Mouse (Mus musculus) embryonic facial prominence, embryonic 12.5 days (tissue): ENCODE measurements around the gene Gjc3. TPM values are rescaled to one million over a fixed set of nuclear protein-coding genes. Genes with fewer than 3 reads are reported as not detected.

Source experiments
- ATAC-seq: fragments of 200-750 bp; cut with Nextera tagmentation; 2 replicates; pipeline ENCODE4 v1.8.0; 2017; ENCODE audit not compliant: insufficient number of reproducible peaks, insufficient read depth, low FRiP score, low TSS enrichment
- H3K27ac ChIP-seq: fragments of 300-500 bp; sonication (generic); 2 replicates; pipeline ENCODE4 v1.5.1; 2016; ENCODE audit warnings: mild to moderate bottlenecking
- H3K27me3 ChIP-seq: fragments of 300-500 bp; sonication (generic); 2 replicates; pipeline ENCODE4 v1.6.1; 2016; ENCODE audit warnings: mild to moderate bottlenecking, moderate library complexity
- H3K36me3 ChIP-seq: fragments of 300-500 bp; sonication (generic); 2 replicates; pipeline ENCODE4 v1.6.1; 2016; ENCODE audit warnings: mild to moderate bottlenecking
- H3K4me1 ChIP-seq: fragments of 300-500 bp; sonication (generic); 2 replicates; pipeline ENCODE4 v1.6.1; 2016
- H3K4me2 ChIP-seq: fragments of 300-500 bp; sonication (generic); replicated peaks from 2 replicates; pipeline ENCODE4 v1.6.1; 2016; ENCODE audit warnings: mild to moderate bottlenecking, moderate library complexity
- H3K4me3 ChIP-seq: fragments of 300-500 bp; sonication (generic); 2 replicates; pipeline ENCODE4 v1.5.1; 2016; ENCODE audit warnings: mild to moderate bottlenecking
- H3K9ac ChIP-seq: fragments of 300-500 bp; sonication (generic); 2 replicates; pipeline ENCODE4 v1.6.1; 2016; ENCODE audit warnings: mild to moderate bottlenecking, moderate library complexity
- H3K9me3 ChIP-seq: fragments of 300-500 bp; sonication (generic); 2 replicates; pipeline ENCODE4 v1.6.1; 2016; ENCODE audit warnings: mild to moderate bottlenecking, moderate library complexity
- WGBS: fragments of 180-500 bp; shearing (Covaris S2); methylation state at CpG from one replicate; pipeline ENCODE4 v1.1.7; 2016; 5-methylcytosine and 5-hydroxymethylcytosine counted together
- polyA plus RNA-seq: library from polyadenylated mRNA; unstranded; fragments of >200 nt; fragmentation: Nextera tagmentation; extraction: Ambion mirVana; gene quantifications from 2 replicates; pipeline ENCODE4 v1.2.1, GENCODE M21; 2016

The Gjc3 gene
- 0.32 and 0.41 TPM in 2 replicates for polyA plus RNA-seq

- H3K4me3 ChIP-seq: no peak within 1 kb of the TSS
- H3K4me2 ChIP-seq: no peak within 1 kb of the TSS
- WGBS: 47% methylated on average over 8 of the region's 8 CpGs
- H3K27me3 ChIP-seq: no peaks in the 10 kb centered on the region
- H3K9me3 ChIP-seq: no peaks in the 10 kb centered on the region
- H3K36me3 ChIP-seq: no peaks in the 10 kb centered on the region
- no peak within 1 kb of the TSS for H3K9ac ChIP-seq
- no peak for ATAC-seq
- H3K27ac ChIP-seq: no peak within 1 kb of the TSS
- no peaks in the 10 kb centered on the region for H3K4me1 ChIP-seq
Measured at GRCm38 (mm10) chr5:137962945-137963344, at the start of gene Gjc3. Gene Gjc3 (minus strand): TSS chr5:137963098.

- H3K4me3 ChIP-seq: no peak overlapping the region
- no peaks in the 10 kb centered on the region for H3K4me1 ChIP-seq
- H3K4me2 ChIP-seq: no peak overlapping the region
- H3K9ac ChIP-seq: no peak overlapping the region
- ATAC-seq: no peak
- no peak overlapping the region for H3K27ac ChIP-seq
- H3K27me3 ChIP-seq: no peaks in the 10 kb centered on the region
- no peaks in the 10 kb centered on the region for H3K9me3 ChIP-seq
- no peaks in the 10 kb centered on the region for H3K36me3 ChIP-seq
- WGBS: 92% methylated on average over 5 of the region's 5 CpGs
Measured at GRCm38 (mm10) chr5:138012382-138012781, 49.5 kb upstream of the Gjc3 start.

GRCm38 (mm10) chr5:138009437-138009836 lies 46.5 kb upstream of the Gjc3 start:
- WGBS: 83% methylated on average over 5 of the region's 5 CpGs
- Histone ChIP-seq H3K9ac (no peak overlapping the region), H3K9me3 (no peaks in the 10 kb centered on the region), H3K4me1 (no peaks in the 10 kb centered on the region), H3K36me3 (no peaks in the 10 kb centered on the region), H3K4me2 (no peak overlapping the region), H3K27me3 (no peaks in the 10 kb centered on the region), H3K4me3 (no peak overlapping the region), H3K27ac (no peak overlapping the region)
- ATAC-seq: no peak

- no peak for ATAC-seq
- WGBS: 90% methylated on average over 1 of the region's 1 CpGs
Measured at GRCm38 (mm10) chr5:137986351-137986750, 23.5 kb upstream of the Gjc3 start.

GRCm38 (mm10) chr5:137981300-137981699 lies 18.4 kb upstream of the Gjc3 start, which contains the start of gene Azgp1:
Gene Azgp1 (plus strand): TSS chr5:137981520.
- H3K9me3 ChIP-seq: no peaks in the 10 kb centered on the region
- H3K36me3 ChIP-seq: no peaks in the 10 kb centered on the region
- no peak within 1 kb of the TSS for H3K4me3 ChIP-seq
- 71% methylated on average over 4 of the region's 4 CpGs for WGBS
- H3K4me1 ChIP-seq: no peaks in the 10 kb centered on the region
- H3K27ac ChIP-seq: no peak within 1 kb of the TSS
- H3K27me3 ChIP-seq: no peaks in the 10 kb centered on the region
- no peak within 1 kb of the TSS for H3K4me2 ChIP-seq
- H3K9ac ChIP-seq: no peak within 1 kb of the TSS
- ATAC-seq: no peak

More at GRCm38 (mm10) chr5:137986351-137986750, 23.5 kb upstream of the Gjc3 start:
- Histone ChIP-seq H3K27ac (no peak overlapping the region), H3K4me2 (no peak overlapping the region), H3K4me1 (no peaks in the 10 kb centered on the region), H3K9ac (no peak overlapping the region), H3K4me3 (no peak overlapping the region), H3K27me3 (no peaks in the 10 kb centered on the region), H3K36me3 (no peaks in the 10 kb centered on the region), H3K9me3 (no peaks in the 10 kb centered on the region)

GRCm38 (mm10) chr5:137979081-137979480 lies 16.2 kb upstream of the Gjc3 start:
- H3K4me3 ChIP-seq: no peak overlapping the region
- 77% methylated on average over 2 of the region's 2 CpGs for WGBS
- no peak overlapping the region for H3K9ac ChIP-seq
- no peaks in the 10 kb centered on the region for H3K36me3 ChIP-seq
- H3K27me3 ChIP-seq: no peaks in the 10 kb centered on the region
- ATAC-seq: no peak
- H3K4me2 ChIP-seq: no peak overlapping the region
- H3K27ac ChIP-seq: no peak overlapping the region
- no peaks in the 10 kb centered on the region for H3K4me1 ChIP-seq
- no peaks in the 10 kb centered on the region for H3K9me3 ChIP-seq

- no peak for ATAC-seq
Measured at GRCm38 (mm10) chr5:137977291-137977690, 14.4 kb upstream of the Gjc3 start.

GRCm38 (mm10) chr5:137975434-137975833 lies 12.5 kb upstream of the Gjc3 start:
- H3K4me1 ChIP-seq: no peaks in the 10 kb centered on the region
- no peak overlapping the region for H3K27ac ChIP-seq
- H3K4me3 ChIP-seq: no peak overlapping the region
- no peak overlapping the region for H3K4me2 ChIP-seq
- H3K27me3 ChIP-seq: no peaks in the 10 kb centered on the region
- no peak overlapping the region for H3K9ac ChIP-seq
- no peak for ATAC-seq
- no peaks in the 10 kb centered on the region for H3K9me3 ChIP-seq
- WGBS: 53% methylated on average over 1 of the region's 1 CpGs
- H3K36me3 ChIP-seq: no peaks in the 10 kb centered on the region

More at GRCm38 (mm10) chr5:137977291-137977690, 14.4 kb upstream of the Gjc3 start:
- Histone ChIP-seq H3K36me3 (no peaks in the 10 kb centered on the region), H3K9me3 (no peaks in the 10 kb centered on the region), H3K4me2 (no peak overlapping the region), H3K9ac (no peak overlapping the region), H3K4me1 (no peaks in the 10 kb centered on the region), H3K27ac (no peak overlapping the region), H3K4me3 (no peak overlapping the region), H3K27me3 (no peaks in the 10 kb centered on the region)
- 44% methylated on average over 1 of the region's 1 CpGs for WGBS

GRCm38 (mm10) chr5:137974724-137975123 lies 11.8 kb upstream of the Gjc3 start:
- H3K27ac ChIP-seq: no peak overlapping the region
- H3K36me3 ChIP-seq: no peaks in the 10 kb centered on the region
- H3K9me3 ChIP-seq: no peaks in the 10 kb centered on the region
- no peak overlapping the region for H3K9ac ChIP-seq
- H3K4me1 ChIP-seq: no peaks in the 10 kb centered on the region
- H3K4me3 ChIP-seq: no peak overlapping the region
- ATAC-seq: no peak
- no peak overlapping the region for H3K4me2 ChIP-seq
- H3K27me3 ChIP-seq: no peaks in the 10 kb centered on the region
- WGBS: 60% methylated on average over 3 of the region's 3 CpGs

GRCm38 (mm10) chr5:137973738-137974137 lies 10.8 kb upstream of the Gjc3 start:
- no peaks in the 10 kb centered on the region for H3K9me3 ChIP-seq
- 58% methylated on average over 3 of the region's 3 CpGs for WGBS
- H3K27ac ChIP-seq: no peak overlapping the region
- H3K4me3 ChIP-seq: no peak overlapping the region
- H3K36me3 ChIP-seq: no peaks in the 10 kb centered on the region
- no peaks in the 10 kb centered on the region for H3K4me1 ChIP-seq
- H3K4me2 ChIP-seq: no peak overlapping the region
- H3K27me3 ChIP-seq: no peaks in the 10 kb centered on the region
- no peak for ATAC-seq
- H3K9ac ChIP-seq: no peak overlapping the region

GRCm38 (mm10) chr5:137973161-137973560 lies 10.3 kb upstream of the Gjc3 start:
- no peak overlapping the region for H3K27ac ChIP-seq
- no peak overlapping the region for H3K9ac ChIP-seq
- ATAC-seq: no peak
- no peak overlapping the region for H3K4me2 ChIP-seq
- 80% methylated on average over 2 of the region's 2 CpGs for WGBS
- H3K36me3 ChIP-seq: no peaks in the 10 kb centered on the region
- no peaks in the 10 kb centered on the region for H3K27me3 ChIP-seq
- H3K9me3 ChIP-seq: no peaks in the 10 kb centered on the region
- H3K4me1 ChIP-seq: no peaks in the 10 kb centered on the region
- H3K4me3 ChIP-seq: no peak overlapping the region

- no peak overlapping the region for H3K4me2 ChIP-seq
- ATAC-seq: no peak
- no peaks in the 10 kb centered on the region for H3K27me3 ChIP-seq
- H3K4me1 ChIP-seq: no peaks in the 10 kb centered on the region
- no peaks in the 10 kb centered on the region for H3K36me3 ChIP-seq
- H3K9me3 ChIP-seq: no peaks in the 10 kb centered on the region
- no peak overlapping the region for H3K9ac ChIP-seq
- no peak overlapping the region for H3K4me3 ChIP-seq
- no peak overlapping the region for H3K27ac ChIP-seq
Measured at GRCm38 (mm10) chr5:137966492-137966891, 3.6 kb upstream of the Gjc3 start.

- Histone ChIP-seq H3K4me3 (no peak overlapping the region), H3K27me3 (no peaks in the 10 kb centered on the region), H3K4me1 (no peaks in the 10 kb centered on the region), H3K4me2 (no peak overlapping the region), H3K36me3 (no peaks in the 10 kb centered on the region), H3K27ac (no peak overlapping the region), H3K9me3 (no peaks in the 10 kb centered on the region), H3K9ac (no peak overlapping the region)
- ATAC-seq: no peak
- WGBS: 88% methylated on average over 3 of the region's 3 CpGs
Measured at GRCm38 (mm10) chr5:137956404-137956803, 6.5 kb downstream of the Gjc3 start.
